Mouse (Mus musculus): ENCODE data around the gene Nfatc2ip. TPM values are rescaled to one million over a fixed set of nuclear protein-coding genes. Genes with fewer than 3 reads are reported as not detected.
A peak's percentile ranks its signal among the peaks of the same experiment; 100 is the strongest.
"Not testable (repeated sequence)": the region's sequence is repeated elsewhere in the genome, so short reads cannot be mapped to it uniquely, and the experiment has no call there.

Nfatc2ip gene
- polyA plus RNA-seq, 1 experiment from 2014 or later, result 2.2 TPM

- ATAC-seq (ENCODE audit: insufficient number of reproducible peaks, low FRiP score), result no peak
- Histone ChIP-seq H3K4me3 (no peak overlapping the region), H3K27me3 (replicated peaks) (peaks cover 17% of the 10 kb centered on the region; the same call in 1 of the 2 replicates), H3K9ac (no peak overlapping the region), H3K27ac (ENCODE audit: poor library complexity, severe bottlenecking) (no peak overlapping the region), H3K36me3 (no peaks in the 10 kb centered on the region), H3K4me2 (no peak overlapping the region), H3K9me3 (replicated peaks) (no peaks in the 10 kb centered on the region), H3K4me1 (replicated peaks) (no peaks in the 10 kb centered on the region)
- 78% methylated on average over 2 of the region's 2 CpGs for WGBS
Measured at GRCm38 (mm10) chr7:126408686-126409085, 12.1 kb upstream of the Nfatc2ip start.

DNA sequence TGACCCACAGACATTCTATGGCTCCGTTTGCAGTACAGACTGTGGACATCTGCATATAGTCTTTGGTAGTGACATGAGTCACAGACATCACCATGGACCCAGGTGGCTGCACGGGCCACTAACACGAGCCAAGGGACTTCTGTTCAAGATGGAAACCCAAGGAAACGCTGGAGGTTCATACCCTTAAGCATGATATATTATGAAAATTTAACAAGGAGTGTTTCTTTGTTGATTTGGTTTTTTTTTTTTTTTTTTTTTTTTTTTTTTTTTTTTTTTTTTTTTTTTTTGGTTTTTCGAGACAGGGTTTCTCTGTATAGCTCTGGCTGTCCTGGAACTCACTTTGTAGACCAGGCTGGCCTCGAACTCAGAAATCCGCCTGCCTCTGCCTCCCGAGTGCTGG lies 6.0 kb upstream of the Nfatc2ip start:
- H3K4me2 ChIP-seq; H3K4me1 ChIP-seq (replicated peaks); H3K36me3 ChIP-seq; H3K9me3 ChIP-seq (replicated peaks); ATAC-seq (ENCODE audit: insufficient number of reproducible peaks, low FRiP score); H3K9ac ChIP-seq; H3K4me3 ChIP-seq; H3K27ac ChIP-seq (ENCODE audit: poor library complexity, severe bottlenecking); H3K27me3 ChIP-seq (replicated peaks): not testable (repeated sequence)
- whole genome bisulfite sequencing, result 75% methylated on average over 8 of the region's 8 CpGs

- H3K27ac ChIP-seq (ENCODE audit: poor library complexity, severe bottlenecking), result no peak overlapping the region
- H3K4me2 ChIP-seq, result no peak overlapping the region
- no peak overlapping the region for H3K4me3 ChIP-seq
- no peak overlapping the region for H3K9ac ChIP-seq
- no peaks in the 10 kb centered on the region for H3K9me3 ChIP-seq (replicated peaks)
- no peaks in the 10 kb centered on the region for H3K36me3 ChIP-seq
- WGBS, result 13% methylated on average over 5 of the region's 5 CpGs
- H3K27me3 ChIP-seq (replicated peaks), result no peaks in the 10 kb centered on the region
- ATAC-seq (ENCODE audit: insufficient number of reproducible peaks, low FRiP score), result no peak
- peaks cover 15% of the 10 kb centered on the region for H3K4me1 ChIP-seq (replicated peaks)
Measured at GRCm38 (mm10) chr7:126399548-126399947, 3.0 kb upstream of the Nfatc2ip start.

GRCm38 (mm10) chr7:126397822-126398221 lies 1.3 kb upstream of the Nfatc2ip start:
- Histone ChIP-seq H3K9me3 (replicated peaks) (no peaks in the 10 kb centered on the region), H3K9ac (no peak overlapping the region), H3K36me3 (peaks cover 3% of the 10 kb centered on the region; the same call in 1 of the 2 replicates), H3K4me3 (no peak overlapping the region), H3K27ac (ENCODE audit: poor library complexity, severe bottlenecking) (no peak overlapping the region), H3K4me2 (no peak overlapping the region), H3K27me3 (replicated peaks) (no peaks in the 10 kb centered on the region), H3K4me1 (replicated peaks) (peaks cover 15% of the 10 kb centered on the region)
- 84% methylated on average over 4 of the region's 4 CpGs for WGBS
- ATAC-seq (ENCODE audit: insufficient number of reproducible peaks, low FRiP score), result no peak

DNA sequence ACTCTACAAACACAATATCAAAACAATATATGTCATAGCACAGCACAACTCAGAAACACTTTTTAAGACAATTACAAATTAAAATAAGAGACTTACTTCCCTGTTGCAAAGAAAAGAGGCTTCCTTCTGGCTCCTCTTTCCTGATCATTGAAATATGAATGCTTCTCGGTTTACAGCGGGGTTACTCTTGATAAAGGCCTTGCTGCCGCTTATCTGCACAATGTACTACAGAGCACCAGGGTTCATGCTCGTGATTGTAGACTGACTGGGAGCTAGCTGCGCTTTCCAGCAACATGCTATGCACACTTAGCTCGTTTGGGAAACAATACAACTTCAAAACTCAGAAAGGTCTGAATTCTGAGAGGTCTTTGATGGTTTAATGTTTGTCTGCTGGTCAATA lies 684 bp upstream of the Nfatc2ip start:
- no peak for ATAC-seq (ENCODE audit: insufficient number of reproducible peaks, low FRiP score)
- peaks cover 3% of the 10 kb centered on the region; the same call in 1 of the 2 replicates for H3K36me3 ChIP-seq
- H3K27ac ChIP-seq (ENCODE audit: poor library complexity, severe bottlenecking), result no peak overlapping the region
- WGBS, result 34% methylated on average over 6 of the region's 6 CpGs
- H3K4me2 ChIP-seq, result peak overlapping the region; percentile 45
- H3K9me3 ChIP-seq (replicated peaks), result no peaks in the 10 kb centered on the region
- no peak overlapping the region for H3K9ac ChIP-seq
- H3K4me3 ChIP-seq, result peak overlapping the region; percentile 17
- peaks cover 15% of the 10 kb centered on the region for H3K4me1 ChIP-seq (replicated peaks)
- no peaks in the 10 kb centered on the region for H3K27me3 ChIP-seq (replicated peaks)

GRCm38 (mm10) chr7:126392086-126392884 lies 4.3 kb downstream of the Nfatc2ip start:
- not testable (repeated sequence) for ATAC-seq (ENCODE audit: insufficient number of reproducible peaks, low FRiP score); H3K27ac ChIP-seq (ENCODE audit: poor library complexity, severe bottlenecking); H3K27me3 ChIP-seq (replicated peaks); H3K9me3 ChIP-seq (replicated peaks); H3K9ac ChIP-seq; H3K4me3 ChIP-seq; H3K4me2 ChIP-seq
- Histone ChIP-seq H3K36me3 (peaks cover 43% of the 10 kb centered on the region), H3K4me1 (replicated peaks) (peaks cover 12% of the 10 kb centered on the region)
- 90% methylated on average over 7 of the region's 7 CpGs for WGBS

DNA sequence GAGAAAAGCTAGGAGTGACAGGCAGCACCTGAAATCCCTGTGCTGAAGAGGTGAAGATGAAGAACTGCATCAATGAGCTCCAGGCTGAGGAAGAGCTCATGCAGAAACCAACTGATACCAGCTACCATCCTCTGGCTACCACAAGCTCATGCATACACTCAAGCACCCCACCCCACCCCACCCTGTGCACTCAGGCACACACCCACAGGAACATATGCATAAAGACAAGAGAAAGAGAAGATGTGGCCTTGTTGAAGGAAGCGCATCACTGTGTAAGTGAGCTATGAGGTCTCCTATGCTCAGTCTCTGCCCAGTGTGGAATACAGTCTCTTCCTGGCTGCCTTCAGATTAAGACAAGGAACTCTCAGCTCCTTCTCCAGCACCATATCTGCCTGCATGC lies 8.4 kb downstream of the Nfatc2ip start:
- ATAC-seq (ENCODE audit: insufficient number of reproducible peaks, low FRiP score), result no peak
- WGBS, result 92% methylated on average over 1 of the region's 1 CpGs
- no peak overlapping the region for H3K9ac ChIP-seq
- no peak overlapping the region for H3K27ac ChIP-seq (ENCODE audit: poor library complexity, severe bottlenecking)
- no peak overlapping the region for H3K4me3 ChIP-seq
- H3K27me3 ChIP-seq (replicated peaks), result no peaks in the 10 kb centered on the region
- peaks cover 62% of the 10 kb centered on the region for H3K36me3 ChIP-seq
- H3K9me3 ChIP-seq (replicated peaks), result no peaks in the 10 kb centered on the region
- no peak overlapping the region for H3K4me2 ChIP-seq
- no peaks in the 10 kb centered on the region for H3K4me1 ChIP-seq (replicated peaks)

DNA sequence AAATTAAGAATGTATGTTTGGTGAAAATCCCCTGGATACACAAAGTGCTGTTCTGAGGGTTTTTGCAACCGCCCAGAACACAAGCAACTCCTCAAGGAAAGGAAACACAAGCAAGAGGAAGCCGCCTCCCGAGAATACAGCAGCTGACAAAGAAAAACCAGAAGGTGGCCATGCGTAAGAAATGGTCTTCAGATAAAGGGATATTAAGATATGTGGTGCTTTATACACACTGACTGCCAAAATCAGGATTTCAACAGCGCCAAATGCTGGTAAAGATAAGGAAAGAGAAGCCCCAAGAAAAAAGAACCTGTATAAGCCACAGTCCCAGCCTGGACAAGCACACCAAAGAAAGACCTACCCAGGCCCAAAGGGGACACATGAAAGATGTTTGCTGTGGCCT lies 13.0 kb downstream of the Nfatc2ip start:
- ATAC-seq (ENCODE audit: insufficient number of reproducible peaks, low FRiP score), result no peak
- no peaks in the 10 kb centered on the region for H3K4me1 ChIP-seq (replicated peaks)
- 76% methylated on average over 5 of the region's 5 CpGs for WGBS
- H3K4me2 ChIP-seq, result no peak overlapping the region
- peaks cover 34% of the 10 kb centered on the region for H3K36me3 ChIP-seq
- H3K27me3 ChIP-seq (replicated peaks), result no peaks in the 10 kb centered on the region
- H3K4me3 ChIP-seq, result no peak overlapping the region
- H3K27ac ChIP-seq (ENCODE audit: poor library complexity, severe bottlenecking), result no peak overlapping the region
- H3K9ac ChIP-seq, result no peak overlapping the region
- no peaks in the 10 kb centered on the region for H3K9me3 ChIP-seq (replicated peaks)

DNA sequence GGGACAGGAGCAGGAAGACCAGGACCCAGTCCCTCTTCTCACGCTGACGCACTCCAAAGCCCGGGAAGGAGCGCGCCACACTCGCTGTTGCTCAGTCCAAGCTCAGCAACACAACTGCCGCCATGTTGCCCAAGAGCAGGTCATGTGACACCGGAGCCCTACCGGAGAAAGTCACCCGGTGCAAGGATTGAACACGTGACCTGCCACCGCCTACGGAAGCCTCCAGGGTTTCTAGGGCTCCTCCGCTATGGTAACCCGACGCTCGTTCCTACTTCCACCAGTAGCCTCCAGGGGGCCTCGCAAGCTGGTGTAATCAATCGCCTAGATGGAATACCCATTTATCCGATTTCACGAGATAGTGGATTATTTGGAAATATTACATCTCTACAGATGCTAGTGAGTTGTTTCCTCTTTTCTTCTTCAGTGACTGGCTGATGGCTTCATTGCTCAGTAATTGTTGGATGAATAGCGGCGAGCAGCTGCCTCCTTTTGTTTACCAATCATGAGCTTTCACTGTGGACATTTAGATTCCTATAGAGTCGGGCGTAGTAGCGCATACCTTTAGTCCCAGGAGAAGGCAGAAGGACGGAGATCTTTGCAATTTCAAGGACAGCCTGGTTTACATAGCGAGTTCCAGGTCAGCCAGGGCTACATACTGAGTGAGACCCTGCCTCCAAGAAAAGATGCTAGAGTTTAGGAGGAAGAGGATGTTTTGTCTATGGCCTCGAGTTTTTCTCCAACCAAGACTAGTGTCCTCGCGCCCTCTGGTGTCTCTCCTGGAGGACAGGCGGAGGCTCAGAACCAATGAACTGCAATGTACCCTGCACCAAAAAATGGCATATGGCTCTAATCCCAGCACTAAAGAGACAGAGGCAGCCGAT lies 19.0 kb downstream of the Nfatc2ip start, which contains the start of gene Spns1:
Gene Spns1 (minus strand): TSS at position 173 of the 881 bp plus-strand sequence.
- Histone ChIP-seq H3K9me3 (replicated peaks) (no peaks in the 10 kb centered on the region), H3K27me3 (replicated peaks) (no peaks in the 10 kb centered on the region), H3K4me3 (peak within 1 kb of the TSS; percentile 90), H3K4me1 (replicated peaks) (peaks cover 10% of the 10 kb centered on the region), H3K36me3 (peaks cover 25% of the 10 kb centered on the region), H3K9ac (peak within 1 kb of the TSS; percentile 87), H3K4me2 (peak within 1 kb of the TSS; percentile 94), H3K27ac (ENCODE audit: poor library complexity, severe bottlenecking) (0 out of 2 replicates have a peak within 1 kb of the TSS, but pooled peaks have one; percentile 8)
- WGBS, result under 1% methylated on average over 33 of the region's 33 CpGs
- peak; percentile 97 for ATAC-seq (ENCODE audit: insufficient number of reproducible peaks, low FRiP score)

DNA sequence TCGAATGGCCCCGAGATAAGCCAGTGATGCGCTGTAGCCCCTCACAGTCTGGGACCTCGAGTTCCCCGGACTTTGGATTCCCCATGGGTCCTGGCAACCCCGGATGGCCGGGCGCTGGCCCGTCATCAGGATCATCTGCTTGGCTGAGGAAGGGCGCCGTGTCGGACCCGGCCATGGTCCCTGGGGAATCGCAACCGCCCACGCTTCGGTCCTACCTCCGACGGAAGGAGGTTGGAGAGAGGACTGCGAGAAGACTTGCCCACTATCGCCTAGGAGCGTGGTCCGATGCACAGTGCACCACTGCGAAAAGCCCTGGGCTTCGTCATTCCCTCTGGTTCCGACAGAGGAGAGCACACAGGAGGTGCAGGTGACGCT lies 19.6 kb downstream of the Nfatc2ip start:
- peaks cover 31% of the 10 kb centered on the region for H3K36me3 ChIP-seq
- no peak overlapping the region for H3K27ac ChIP-seq (ENCODE audit: poor library complexity, severe bottlenecking)
- H3K27me3 ChIP-seq (replicated peaks), result no peaks in the 10 kb centered on the region
- WGBS, result 1% methylated on average over 27 of the region's 27 CpGs
- peak overlapping the region; percentile 87 for H3K9ac ChIP-seq
- peak; percentile 49 for ATAC-seq (ENCODE audit: insufficient number of reproducible peaks, low FRiP score)
- H3K4me1 ChIP-seq (replicated peaks), result peaks cover 10% of the 10 kb centered on the region
- peak overlapping the region; percentile 94 for H3K4me2 ChIP-seq
- H3K4me3 ChIP-seq, result peak overlapping the region; percentile 90
- H3K9me3 ChIP-seq (replicated peaks), result no peaks in the 10 kb centered on the region

DNA sequence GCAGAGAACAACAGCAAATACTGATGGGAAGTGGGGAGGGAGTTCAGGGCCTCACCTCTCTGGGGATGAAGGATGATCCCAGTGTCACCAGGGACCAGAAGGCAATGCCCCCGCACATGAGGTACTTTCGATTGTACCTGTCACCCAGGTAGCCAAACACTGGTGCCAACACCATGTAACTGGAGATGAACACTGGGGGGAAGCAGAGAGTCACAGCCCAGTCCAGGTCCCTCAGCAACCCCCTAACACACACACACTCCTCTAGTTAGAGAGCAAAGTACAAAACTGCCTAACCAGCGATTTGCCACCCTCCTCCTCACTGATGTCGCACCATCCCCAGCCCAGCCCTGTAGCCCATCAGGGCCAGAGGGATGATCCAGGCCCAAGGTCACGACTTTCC lies 21.5 kb downstream of the Nfatc2ip start:
- peaks cover 50% of the 10 kb centered on the region for H3K36me3 ChIP-seq
- no peaks in the 10 kb centered on the region for H3K9me3 ChIP-seq (replicated peaks)
- no peak overlapping the region for H3K4me3 ChIP-seq
- H3K4me2 ChIP-seq, result no peak overlapping the region
- no peak overlapping the region for H3K9ac ChIP-seq
- peaks cover 16% of the 10 kb centered on the region for H3K4me1 ChIP-seq (replicated peaks)
- no peaks in the 10 kb centered on the region for H3K27me3 ChIP-seq (replicated peaks)
- no peak for ATAC-seq (ENCODE audit: insufficient number of reproducible peaks, low FRiP score)
- WGBS, result 74% methylated on average over 5 of the region's 5 CpGs
- no peak overlapping the region for H3K27ac ChIP-seq (ENCODE audit: poor library complexity, severe bottlenecking)
